Mouse (Mus musculus) spleen, adult 2 months (tissue): Measurements from ENCODE around the gene Prr36.

Source experiments
- CTCF ChIP-seq: fragments of 200-500 bp; IDR thresholded peaks from 2 replicates; pipeline ENCODE4 v1.5.1; 2011; ENCODE audit warnings: mild to moderate bottlenecking, inconsistent platforms; ENCODE audit not compliant: insufficient read depth, insufficient read length, insufficient replicate concordance; ENCODE audit errors: extremely low read depth
- POLR2A ChIP-seq: fragments of 200-500 bp; IDR thresholded peaks from 2 replicates; pipeline ENCODE4 v1.6.1; 2011; ENCODE audit warnings: low read depth, low read length, inconsistent platforms

DNA sequence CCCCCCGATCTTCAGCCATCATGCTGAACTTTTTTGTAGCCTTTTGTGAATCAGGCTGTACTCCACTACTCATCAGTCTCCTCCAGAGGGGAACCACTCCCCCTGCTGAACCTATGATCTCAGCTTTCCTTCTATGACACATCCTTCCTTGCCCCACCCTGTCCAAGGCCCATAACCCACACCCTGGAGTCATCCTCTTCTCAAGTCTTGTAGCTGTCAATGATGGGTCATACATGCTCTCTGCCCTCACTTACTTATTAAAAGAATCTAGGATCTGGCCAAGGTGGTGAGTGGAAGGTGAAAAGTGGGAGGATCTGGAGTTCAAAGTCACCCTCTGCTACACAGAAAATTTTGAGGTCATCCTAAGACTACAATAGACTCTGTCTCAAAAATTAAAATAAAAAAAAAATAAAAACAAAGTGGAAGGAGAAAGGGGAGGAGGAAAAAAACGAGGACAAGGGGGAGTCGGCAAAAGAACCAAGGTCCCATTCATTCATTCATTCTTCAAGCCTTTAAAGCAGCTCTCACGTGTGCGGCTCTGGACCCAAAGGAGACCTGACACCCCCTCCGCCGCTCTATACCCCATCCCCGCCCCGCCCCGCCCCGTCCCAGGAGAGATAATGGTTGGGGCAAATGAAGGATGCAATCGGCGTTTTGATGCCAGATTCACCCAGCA, 51.9 kb downstream of the Prr36 start:
- TF ChIP-seq CTCF (no peak), POLR2A (no peak)
